15 mouse cellular contexts compared by ENCODE assay signal in genomic region chr7:112353011-112353410, GRCm38 (mm10).
DNase-seq lines count a peak whose midpoint lies in the region; ATAC-seq and TF ChIP-seq lines count a peak whose summit lies in the region.
"Had no signal": no experiment of that assay in that cellular context is flagged by ENCODE, and none has a peak within 500 bp of the region (broad histone marks: within the 10 kb centered on the region; RNA-seq: fewer than 3 reads in every experiment).

No protein-coding gene starts in this region.

- peak overlapping the region; percentile 52; the same call in 1 of the 2 replicates for H3K27ac ChIP-seq in heart, embryonic 10.5 days
- H3K27ac ChIP-seq in kidney, adult 2 months (ENCODE audit: insufficient read depth, low read depth, low read length) = no peak overlapping the region
- H3K27ac ChIP-seq in midbrain, embryonic 10.5 days (replicated peaks) = peak overlapping the region; percentile 10; the same call in 1 of the 2 replicates
- H3K27ac ChIP-seq in midbrain, postnatal 0 days (ENCODE audit: low read depth, low read length) = no peak overlapping the region
- H3K27ac ChIP-seq in stomach, postnatal 0 days (replicated peaks) = no peak overlapping the region
- H3K27ac ChIP-seq: hindbrain, embryonic 13.5 days had no signal

- 81% methylated on average over 4 of the region's 4 CpGs for WGBS in heart, embryonic 10.5 days
- WGBS in kidney, adult 2 months = 60% methylated on average over 4 of the region's 4 CpGs
- 88% methylated on average over 4 of the region's 4 CpGs for WGBS in midbrain, embryonic 10.5 days
- 87% methylated on average over 4 of the region's 4 CpGs for WGBS in midbrain, postnatal 0 days
- WGBS in stomach, postnatal 0 days = 68% methylated on average over 4 of the region's 4 CpGs

- no peak for TF ChIP-seq POLR2A in kidney, adult 2 months (IDR thresholded peaks at IDR 0.05; ENCODE audit: low read depth, low read length)

- intact Hi-C loops in left cerebral cortex, postnatal 14 days (cut with DNase I) = no loop called here

- H3K4me3 ChIP-seq in heart, embryonic 10.5 days = no peak overlapping the region
- H3K4me3 ChIP-seq in kidney, adult 2 months (ENCODE audit: insufficient read depth, low read depth, low read length) = no peak overlapping the region
- no peak overlapping the region for H3K4me3 ChIP-seq in midbrain, embryonic 10.5 days
- H3K4me3 ChIP-seq in midbrain, postnatal 0 days (ENCODE audit: low read depth, low read length) = no peak overlapping the region
- no peak overlapping the region for H3K4me3 ChIP-seq in stomach, postnatal 0 days (ENCODE audit: low read depth, low read length)
- H3K4me3 ChIP-seq: hindbrain, embryonic 13.5 days had no signal

- H3K4me2 ChIP-seq in midbrain, postnatal 0 days (ENCODE audit: low read depth, low read length, poor library complexity, severe bottlenecking) = no peak overlapping the region
- no peak overlapping the region for H3K4me2 ChIP-seq in stomach, postnatal 0 days (replicated peaks; ENCODE audit: low read depth)
- H3K4me2 ChIP-seq: hindbrain, embryonic 13.5 days; lung, embryonic 14.5 days had no signal

- no peak overlapping the region for H3K9ac ChIP-seq in midbrain, postnatal 0 days (replicated peaks; ENCODE audit: low read length, poor library complexity, severe bottlenecking)
- no peak overlapping the region for H3K9ac ChIP-seq in stomach, postnatal 0 days (ENCODE audit: low read length)
- H3K9ac ChIP-seq: hindbrain, embryonic 13.5 days; lung, embryonic 14.5 days had no signal

- peaks cover 90% of the 10 kb centered on the region for H3K36me3 ChIP-seq in heart, embryonic 10.5 days
- no peaks in the 10 kb centered on the region for H3K36me3 ChIP-seq in kidney, adult 2 months (ENCODE audit: control insufficient read depth, insufficient read depth, low read length)
- H3K36me3 ChIP-seq in midbrain, embryonic 10.5 days = no peaks in the 10 kb centered on the region
- H3K36me3 ChIP-seq in midbrain, postnatal 0 days (ENCODE audit: insufficient read depth, low read length) = no peaks in the 10 kb centered on the region
- no peaks in the 10 kb centered on the region for H3K36me3 ChIP-seq in stomach, postnatal 0 days (ENCODE audit: control insufficient read depth, insufficient read depth, low read length)
- H3K36me3 ChIP-seq: hindbrain, embryonic 13.5 days had no signal

- ATAC-seq in midbrain, postnatal 0 days (ENCODE audit: low FRiP score) = no peak
- ATAC-seq in stomach, postnatal 0 days (ENCODE audit: low FRiP score, low TSS enrichment) = no peak
- ATAC-seq: intestine, postnatal 0 days had no signal

- no peak for TF ChIP-seq EP300 in stomach, postnatal 0 days (optimal IDR thresholded peaks at IDR 0.05)

- DNase-seq in heart, embryonic 10.5 days (ENCODE audit: low spot score) = no peak
- DNase-seq in heart, adult 11 months = no peak
- peak; percentile 62 for DNase-seq in kidney, adult 2 months
- DNase-seq in kidney, postnatal 10 days = no peak
- DNase-seq in midbrain, embryonic 10.5 days (ENCODE audit: low spot score) = no peak
- no peak for DNase-seq in midbrain, postnatal 0 days (ENCODE audit: low spot score)
- no peak for DNase-seq in stomach, postnatal 0 days (ENCODE audit: low spot score)
- no peak for DNase-seq in left cerebral cortex, postnatal 14 days (ENCODE audit: low spot score in 2 of 2)
- DNase-seq: adrenal gland, adult 2 months; cerebellum, adult 8-10 months; gastrocnemius, postnatal 25 days; left cerebral cortex, postnatal 4 days; lung, embryonic 14.5 days had no signal

- H3K4me1 ChIP-seq in heart, embryonic 10.5 days = peaks cover 48% of the 10 kb centered on the region
- peaks cover 3% of the 10 kb centered on the region; the same call in 1 of the 2 replicates for H3K4me1 ChIP-seq in kidney, adult 2 months (ENCODE audit: control insufficient read depth, insufficient read depth, low read length)
- peaks cover 35% of the 10 kb centered on the region for H3K4me1 ChIP-seq in midbrain, embryonic 10.5 days
- H3K4me1 ChIP-seq in midbrain, postnatal 0 days (ENCODE audit: insufficient read depth, low read length) = no peaks in the 10 kb centered on the region; the same call in 1 of the 2 replicates
- no peaks in the 10 kb centered on the region; the same call in 1 of the 2 replicates for H3K4me1 ChIP-seq in stomach, postnatal 0 days (replicated peaks; ENCODE audit: control insufficient read depth, insufficient read depth)

- H3K9me3 ChIP-seq in heart, embryonic 10.5 days = no peaks in the 10 kb centered on the region
- H3K9me3 ChIP-seq in midbrain, embryonic 10.5 days (replicated peaks) = no peaks in the 10 kb centered on the region
- H3K9me3 ChIP-seq in midbrain, postnatal 0 days (ENCODE audit: low read length) = no peaks in the 10 kb centered on the region
- no peaks in the 10 kb centered on the region for H3K9me3 ChIP-seq in stomach, postnatal 0 days (ENCODE audit: control insufficient read depth, low read length)
- H3K9me3 ChIP-seq: hindbrain, embryonic 13.5 days had no signal

- no peaks in the 10 kb centered on the region for H3K27me3 ChIP-seq in heart, embryonic 10.5 days (ENCODE audit: insufficient read depth, poor library complexity, severe bottlenecking)
- H3K27me3 ChIP-seq in kidney, adult 2 months (replicated peaks; ENCODE audit: control insufficient read depth, insufficient read depth, low read length) = no peaks in the 10 kb centered on the region
- no peaks in the 10 kb centered on the region for H3K27me3 ChIP-seq in midbrain, embryonic 10.5 days (ENCODE audit: low read depth, poor library complexity, severe bottlenecking)
- no peaks in the 10 kb centered on the region for H3K27me3 ChIP-seq in midbrain, postnatal 0 days (ENCODE audit: insufficient read depth, low read length)
- H3K27me3 ChIP-seq in stomach, postnatal 0 days (ENCODE audit: control insufficient read depth, insufficient read depth, low read length) = no peaks in the 10 kb centered on the region
- H3K27me3 ChIP-seq: hindbrain, embryonic 13.5 days had no signal

- no peak for TF ChIP-seq CTCF in kidney, adult 2 months (conservative IDR thresholded peaks at IDR 0.05; ENCODE audit: insufficient read depth, insufficient read length, low read depth, low read length)
- TF ChIP-seq CTCF in midbrain, postnatal 0 days (IDR thresholded peaks at IDR 0.05) = no peak
- TF ChIP-seq CTCF in stomach, postnatal 0 days (IDR thresholded peaks at IDR 0.05; ENCODE audit: low read depth) = no peak

Comparison
In these comparisons a context has a peak if more than half of its experiments do, and no peak if none do; other contexts are left out.
1. H3K27ac ChIP-seq: peak in heart, embryonic 10.5 days (single experiment) and midbrain, embryonic 10.5 days (single experiment); none in kidney, adult 2 months (single experiment), midbrain, postnatal 0 days (single experiment) and stomach, postnatal 0 days (single experiment).